Mouse (Mus musculus) cortical plate, adult 2 months (tissue): ENCODE results near the gene Adh1. TPM values are rescaled to one million over a fixed set of nuclear protein-coding genes. Genes with fewer than 3 reads are reported as not detected.

Source experiments
- H3K27ac ChIP-seq: fragments of 200-500 bp; 2 replicates; pipeline ENCODE4 v1.5.1; 2012; ENCODE audit warnings: low read length, control low read depth, inconsistent platforms; ENCODE audit not compliant: insufficient read depth
- H3K4me1 ChIP-seq: fragments of 200-500 bp; 2 replicates; pipeline ENCODE4 v1.6.1; 2011; ENCODE audit warnings: low read length; ENCODE audit not compliant: control insufficient read depth, insufficient read depth
- H3K4me3 ChIP-seq: fragments of 200-500 bp; 2 replicates; pipeline ENCODE4 v1.5.1; 2011; ENCODE audit warnings: mild to moderate bottlenecking, low read length, control low read depth; ENCODE audit not compliant: insufficient read depth
- CTCF ChIP-seq: fragments of 200-500 bp; IDR thresholded peaks from 2 replicates; pipeline ENCODE4 v1.5.1; 2011; ENCODE audit warnings: mild to moderate bottlenecking, control low read depth, low read length; ENCODE audit not compliant: insufficient read depth; ENCODE audit errors: extremely low read depth
- POLR2A ChIP-seq: fragments of 200-500 bp; IDR thresholded peaks from 2 replicates; pipeline ENCODE4 v1.6.1; 2011; ENCODE audit warnings: mild to moderate bottlenecking, low read length, control low read depth; ENCODE audit not compliant: insufficient read depth; ENCODE audit errors: extremely low read depth
- polyA plus RNA-seq: library from polyadenylated mRNA; depleted of rRNA; stranded (reverse); fragments of >200 nt; gene quantifications from 2 replicates; pipeline ENCODE4 v1.2.3, GENCODE M21; 2012

Gene Adh1
- polyA plus RNA-seq, 1 experiment, result 1.2 TPM

DNA sequence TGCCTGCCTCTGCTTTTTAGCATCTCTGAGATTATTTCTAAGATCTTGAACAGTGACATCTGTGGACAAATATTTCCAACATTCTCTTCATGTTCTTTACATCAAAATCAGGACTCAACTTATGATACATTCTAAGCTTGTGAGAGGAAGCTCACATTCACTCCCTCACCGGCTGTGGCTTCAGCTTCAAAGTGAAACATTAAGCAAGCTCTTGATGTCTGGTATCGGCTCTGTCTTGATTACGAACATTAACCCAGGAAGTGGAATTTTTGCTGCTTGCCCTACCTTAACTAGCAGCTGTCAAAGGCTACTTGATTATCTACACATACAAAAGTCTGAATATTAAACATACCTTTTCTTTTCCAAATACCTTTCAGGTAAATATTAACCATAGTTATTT, 14.3 kb downstream of the Adh1 start:
- no peak for TF ChIP-seq CTCF
- Histone ChIP-seq H3K4me3 (no peak overlapping the region), H3K4me1 (no peaks in the 10 kb centered on the region), H3K27ac (no peak overlapping the region)

- no peak overlapping the region for H3K4me3 ChIP-seq
- H3K4me1 ChIP-seq, result no peaks in the 10 kb centered on the region
- TF ChIP-seq CTCF (no peak), POLR2A (no peak)
- no peak overlapping the region for H3K27ac ChIP-seq
Observed at GRCm38 (mm10) chr3:138282556-138282955, 21.8 kb downstream of the Adh1 start.

GRCm38 (mm10) chr3:138283831-138284230, 23.0 kb downstream of the Adh1 start:
- no peaks in the 10 kb centered on the region for H3K4me1 ChIP-seq
- H3K4me3 ChIP-seq, result no peak overlapping the region
- H3K27ac ChIP-seq, result no peak overlapping the region
- TF ChIP-seq CTCF (no peak), POLR2A (no peak)

DNA sequence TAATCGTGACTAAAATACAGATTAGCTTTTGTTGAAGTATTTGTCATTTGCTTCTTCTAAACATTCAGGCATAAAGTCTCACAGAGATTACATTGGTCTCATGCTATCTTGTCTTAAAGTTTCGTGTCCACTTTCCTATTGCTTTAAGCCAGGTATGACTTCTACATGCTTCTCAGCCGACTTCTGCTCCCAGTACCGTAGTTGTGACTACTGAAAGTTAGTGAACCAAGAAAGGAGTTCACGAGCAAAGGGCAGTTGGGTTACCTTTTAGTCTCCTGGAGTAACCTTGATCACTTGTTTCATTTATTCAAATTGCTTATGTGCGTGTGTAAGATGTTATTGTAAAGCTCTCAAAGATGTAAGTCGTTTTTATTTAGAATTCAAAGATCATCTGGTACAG, 25.2 kb downstream of the Adh1 start:
- no peak overlapping the region for H3K27ac ChIP-seq
- TF ChIP-seq CTCF (no peak), POLR2A (no peak)
- no peaks in the 10 kb centered on the region for H3K4me1 ChIP-seq
- H3K4me3 ChIP-seq, result no peak overlapping the region

- TF ChIP-seq CTCF, result no peak
- no peak for TF ChIP-seq POLR2A
- H3K27ac ChIP-seq, result no peak overlapping the region
Observed at GRCm38 (mm10) chr3:138287686-138288085, 26.9 kb downstream of the Adh1 start.

GRCm38 (mm10) chr3:138290672-138291071, 29.9 kb downstream of the Adh1 start:
- no peak for TF ChIP-seq POLR2A
- no peak for TF ChIP-seq CTCF
- no peaks in the 10 kb centered on the region for H3K4me1 ChIP-seq
- no peak overlapping the region for H3K27ac ChIP-seq
- no peak overlapping the region for H3K4me3 ChIP-seq

More at GRCm38 (mm10) chr3:138287686-138288085, 26.9 kb downstream of the Adh1 start:
- Histone ChIP-seq H3K4me1 (no peaks in the 10 kb centered on the region), H3K4me3 (no peak overlapping the region)

DNA sequence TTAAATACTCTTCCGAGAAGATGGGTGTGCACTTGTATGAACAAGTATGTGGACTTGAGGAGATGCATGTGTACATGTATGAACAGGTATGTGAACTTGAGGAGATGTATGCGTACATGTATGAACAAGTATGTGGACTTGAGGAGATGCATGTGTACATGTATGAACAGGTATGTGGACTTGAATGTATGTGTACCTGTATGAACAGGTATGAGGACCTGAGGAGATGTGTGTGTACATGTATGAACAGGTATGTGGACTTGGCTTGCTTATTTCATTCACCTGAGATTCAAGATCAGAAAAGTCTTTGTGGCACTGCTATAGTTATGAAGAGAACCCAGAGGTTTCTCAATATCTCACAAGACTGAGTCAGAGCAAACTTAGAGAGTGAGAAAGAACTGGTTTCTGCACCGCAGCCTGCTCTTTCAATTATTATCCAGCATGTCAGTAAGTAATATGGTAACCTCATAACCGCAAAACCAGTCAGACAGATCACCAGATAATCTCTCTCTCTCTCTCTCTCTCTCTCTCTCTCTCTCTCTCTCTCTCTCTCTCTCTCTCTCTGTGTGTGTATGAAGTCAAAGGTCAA, 30.8 kb downstream of the Adh1 start:
- no peaks in the 10 kb centered on the region for H3K4me1 ChIP-seq
- H3K4me3 ChIP-seq, result no peak overlapping the region
- H3K27ac ChIP-seq, result no peak overlapping the region
- TF ChIP-seq CTCF, result no peak
- TF ChIP-seq POLR2A, result no peak

DNA sequence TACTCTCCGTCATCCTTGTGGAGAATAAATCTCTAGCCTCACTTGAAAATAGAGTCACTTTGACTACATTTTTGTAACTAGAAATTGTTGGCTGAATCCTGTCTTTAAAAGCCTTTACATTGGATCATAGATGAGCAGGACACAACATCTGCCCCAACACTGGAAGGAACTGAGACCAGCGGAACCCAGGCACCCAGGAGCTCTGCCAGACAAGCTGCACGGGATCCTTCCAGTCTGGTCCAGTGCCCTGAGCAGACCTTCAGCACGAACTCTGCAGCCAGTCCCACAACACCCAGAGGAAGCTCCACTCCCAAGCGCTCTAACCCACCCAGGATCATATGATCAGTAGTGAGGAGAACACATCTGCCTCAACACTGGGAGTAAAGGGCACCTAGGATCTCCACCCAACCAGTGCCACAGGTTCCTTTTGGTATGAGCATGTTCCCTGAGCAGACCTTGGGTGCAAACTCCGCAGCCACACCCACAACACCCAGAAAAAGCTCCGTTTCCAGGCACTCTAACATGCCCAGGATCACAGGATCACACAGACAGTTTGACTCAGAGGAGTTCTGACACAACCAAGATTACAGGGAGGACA, 32.6 kb downstream of the Adh1 start:
- no peak for TF ChIP-seq POLR2A
- TF ChIP-seq CTCF, result no peak
- no peak overlapping the region for H3K4me3 ChIP-seq
- H3K4me1 ChIP-seq, result no peaks in the 10 kb centered on the region
- no peak overlapping the region for H3K27ac ChIP-seq

GRCm38 (mm10) chr3:138300130-138300529, 39.3 kb downstream of the Adh1 start:
- no peak for TF ChIP-seq POLR2A
- no peak for TF ChIP-seq CTCF
- no peak overlapping the region for H3K4me3 ChIP-seq
- H3K4me1 ChIP-seq, result no peaks in the 10 kb centered on the region
- H3K27ac ChIP-seq, result no peak overlapping the region

DNA sequence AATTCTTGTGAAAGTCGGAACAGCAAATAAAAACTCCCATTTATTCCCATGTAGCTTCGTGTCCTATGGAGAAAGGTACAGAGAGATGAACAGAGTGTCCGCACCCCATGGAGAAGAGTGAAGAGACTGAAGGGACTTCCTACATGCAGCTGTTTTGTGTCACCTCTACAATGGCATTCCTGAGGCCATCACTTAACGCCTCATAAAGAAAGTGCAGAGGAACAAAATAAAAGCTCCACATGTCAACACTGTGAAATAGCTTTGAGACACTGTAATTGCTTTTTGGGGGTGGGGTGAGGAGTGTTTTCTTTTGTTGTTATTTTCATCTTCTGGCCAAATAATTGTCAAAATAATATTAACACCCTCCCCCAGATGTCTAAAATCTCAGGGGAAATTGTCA, 41.9 kb downstream of the Adh1 start:
- TF ChIP-seq CTCF (no peak), POLR2A (no peak)
- H3K4me1 ChIP-seq, result no peaks in the 10 kb centered on the region
- H3K27ac ChIP-seq, result no peak overlapping the region
- no peak overlapping the region for H3K4me3 ChIP-seq
